Mouse (Mus musculus) midbrain, postnatal 0 days (tissue): Measurements from ENCODE around the gene Tomm22. TPM values are rescaled to one million over a fixed set of nuclear protein-coding genes. Genes with fewer than 3 reads are reported as not detected.
A peak's percentile ranks its signal among the peaks of the same experiment; 100 is the strongest.
"Not testable (repeated sequence)": the region's sequence is repeated elsewhere in the genome, so short reads cannot be mapped to it uniquely, and the experiment has no call there.

Experiments used
- ATAC-seq: fragments of 200-750 bp; cut with Nextera tagmentation; 2 replicates; pipeline ENCODE4 v1.8.0; 2017; ENCODE audit warnings: moderate number of reproducible peaks, mild to moderate bottlenecking, moderate TSS enrichment, moderate library complexity; ENCODE audit not compliant: low FRiP score
- DNase-seq: peaks from one replicate; pipeline ENCODE4 v3.0.0-alpha.2; 2015; ENCODE audit warnings: low spot score
- H3K27ac ChIP-seq: fragments of 300-500 bp; sonication (generic); 2 replicates; pipeline ENCODE4 v1.5.1; 2014; ENCODE audit warnings: low read depth, mild to moderate bottlenecking, low read length, mixed read lengths
- H3K27me3 ChIP-seq: fragments of 300-500 bp; sonication (generic); 2 replicates; pipeline ENCODE4 v1.6.1; 2014; ENCODE audit warnings: low read length, control low read depth, mixed read lengths; ENCODE audit not compliant: insufficient read depth
- H3K36me3 ChIP-seq: fragments of 300-500 bp; sonication (generic); 2 replicates; pipeline ENCODE4 v1.6.1; 2014; ENCODE audit warnings: low read length, control low read depth, mixed read lengths; ENCODE audit not compliant: insufficient read depth
- H3K4me1 ChIP-seq: fragments of 300-500 bp; sonication (generic); 2 replicates; pipeline ENCODE4 v1.6.1; 2014; ENCODE audit warnings: mild to moderate bottlenecking, control low read depth, antibody characterized with exemption, low read length, mixed read lengths; ENCODE audit not compliant: insufficient read depth
- H3K4me2 ChIP-seq: fragments of 300-500 bp; sonication (generic); 2 replicates; pipeline ENCODE4 v1.6.1; 2014; ENCODE audit warnings: low read depth, mild to moderate bottlenecking, low read length, mixed read lengths; ENCODE audit not compliant: poor library complexity, severe bottlenecking
- H3K4me3 ChIP-seq: fragments of 300-500 bp; sonication (generic); 2 replicates; pipeline ENCODE4 v1.5.1; 2014; ENCODE audit warnings: low read depth, mild to moderate bottlenecking, low read length, moderate library complexity
- H3K9ac ChIP-seq: fragments of 300-500 bp; sonication (generic); replicated peaks from 2 replicates; pipeline ENCODE4 v1.6.1; 2014; ENCODE audit warnings: mild to moderate bottlenecking, low read length, moderate library complexity, mixed read lengths; ENCODE audit not compliant: poor library complexity, severe bottlenecking
- H3K9me3 ChIP-seq: fragments of 300-500 bp; sonication (generic); 2 replicates; pipeline ENCODE4 v1.6.1; 2016; ENCODE audit warnings: low read length, control low read depth
- CTCF ChIP-seq: IDR thresholded peaks from 2 replicates; pipeline ENCODE4 v1.5.1; 2016; ENCODE audit warnings: antibody characterized with exemption, mild to moderate bottlenecking
- WGBS: fragments of 180-500 bp; shearing (Covaris S2); extraction: QIAGEN DNeasy Blood & Tissue Kit; methylation state at CpG from one replicate; pipeline ENCODE4 v1.1.7; 2014; 5-methylcytosine and 5-hydroxymethylcytosine counted together
- polyA plus RNA-seq: library from polyadenylated mRNA; unstranded; fragments of >200 nt; fragmentation: Nextera tagmentation; extraction: Ambion mirVana; gene quantifications from 2 replicates; pipeline ENCODE4 v1.2.1, GENCODE M21; 2015
- total RNA-seq: library from RNA; depleted of rRNA; stranded (reverse); fragments of >200 nt; gene quantifications from 2 replicates; pipeline ENCODE4 v1.2.3, GENCODE M21; 2014

Tomm22 gene
- total and polyA plus RNA-seq, 2 experiments from 2014 or later, result 161 to 229 TPM

DNA sequence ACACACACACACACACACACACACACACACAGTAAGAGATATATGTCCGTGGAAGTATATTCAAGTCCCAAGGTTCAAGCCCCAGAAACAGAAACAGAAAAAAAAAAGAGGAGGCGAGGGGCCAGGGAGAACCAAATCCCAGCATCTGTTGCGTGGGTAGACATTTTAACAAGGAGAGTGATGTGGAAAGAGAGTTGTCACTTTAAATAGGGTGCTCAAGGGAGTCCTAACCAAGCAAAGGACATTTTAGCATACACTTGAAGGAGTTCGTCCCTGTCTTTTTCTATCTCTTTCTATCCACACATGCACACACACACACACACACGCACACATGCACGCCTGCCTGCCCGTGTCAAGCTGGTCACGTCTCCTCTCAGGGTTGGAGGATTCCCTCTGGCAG, 6.0 kb upstream of the Tomm22 start:
- Histone ChIP-seq H3K4me3 (no peak overlapping the region), H3K9ac (no peak overlapping the region), H3K9me3 (no peaks in the 10 kb centered on the region), H3K36me3 (peaks cover 19% of the 10 kb centered on the region), H3K27ac (no peak overlapping the region), H3K27me3 (no peaks in the 10 kb centered on the region), H3K4me1 (peaks cover 1% of the 10 kb centered on the region; the same call in 1 of the 2 replicates), H3K4me2 (no peak overlapping the region)
- WGBS, result 94% methylated on average over 8 of the region's 8 CpGs
- TF ChIP-seq CTCF, result no peak
- ATAC-seq (no peak), DNase-seq (no peak)

DNA sequence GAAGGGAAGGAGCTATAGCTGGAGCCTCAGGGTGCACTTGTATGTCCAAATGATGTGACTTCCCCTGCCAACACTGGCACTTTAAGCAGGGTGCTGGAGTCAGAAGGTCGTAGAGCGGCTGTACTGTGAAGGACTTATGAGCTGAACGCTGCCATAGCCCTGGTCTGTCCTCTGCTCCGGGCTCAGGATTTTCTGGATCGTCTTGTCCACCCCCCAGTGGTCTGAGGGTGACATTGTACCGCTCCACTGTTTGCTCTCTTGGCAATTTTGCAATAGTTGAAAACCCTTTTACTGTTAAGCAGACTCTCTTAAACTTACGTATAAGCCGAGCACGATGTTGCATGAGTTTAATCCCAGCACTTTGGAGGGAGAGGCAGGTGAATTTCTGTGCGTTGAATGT, 1.5 kb upstream of the Tomm22 start:
- Histone ChIP-seq H3K27me3 (no peaks in the 10 kb centered on the region), H3K36me3 (peaks cover 32% of the 10 kb centered on the region), H3K9me3 (no peaks in the 10 kb centered on the region), H3K4me3 (no peak overlapping the region), H3K4me1 (peaks cover 5% of the 10 kb centered on the region; the same call in 1 of the 2 replicates), H3K4me2 (no peak overlapping the region), H3K9ac (no peak overlapping the region), H3K27ac (no peak overlapping the region)
- DNase-seq (no peak), ATAC-seq (no peak)
- TF ChIP-seq CTCF, result peak; percentile 41; the same call in 1 of the 2 replicates
- WGBS, result 75% methylated on average over 10 of the region's 10 CpGs

DNA sequence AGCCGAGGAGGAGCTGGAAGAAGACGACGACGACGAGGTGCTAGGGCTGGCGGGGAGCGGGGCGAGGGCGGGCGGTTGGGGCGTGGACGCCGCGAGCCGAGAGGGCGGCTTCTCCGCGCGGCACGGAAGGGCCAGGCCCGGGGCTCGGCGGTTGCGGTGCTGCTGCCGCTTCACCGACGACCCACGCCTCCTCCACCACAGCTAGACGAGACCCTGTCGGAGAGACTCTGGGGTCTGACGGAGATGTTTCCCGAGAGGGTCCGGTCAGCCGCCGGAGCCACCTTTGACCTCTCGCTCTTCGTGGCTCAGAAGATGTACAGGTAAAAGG, 275 bp downstream of the Tomm22 start:
- Histone ChIP-seq H3K4me1 (peaks cover 5% of the 10 kb centered on the region; the same call in 1 of the 2 replicates), H3K4me2 (peak overlapping the region; percentile 76), H3K27ac (peak overlapping the region; percentile 32; the same call in 1 of the 2 replicates), H3K4me3 (peak overlapping the region; percentile 84), H3K27me3 (no peaks in the 10 kb centered on the region), H3K36me3 (peaks cover 42% of the 10 kb centered on the region), H3K9ac (peak overlapping the region; percentile 69), H3K9me3 (no peaks in the 10 kb centered on the region)
- DNase-seq (no peak), ATAC-seq (no peak; the same call in 1 of the 2 replicates)
- TF ChIP-seq CTCF, result no peak
- WGBS, result under 1% methylated on average over 32 of the region's 37 CpGs

DNA sequence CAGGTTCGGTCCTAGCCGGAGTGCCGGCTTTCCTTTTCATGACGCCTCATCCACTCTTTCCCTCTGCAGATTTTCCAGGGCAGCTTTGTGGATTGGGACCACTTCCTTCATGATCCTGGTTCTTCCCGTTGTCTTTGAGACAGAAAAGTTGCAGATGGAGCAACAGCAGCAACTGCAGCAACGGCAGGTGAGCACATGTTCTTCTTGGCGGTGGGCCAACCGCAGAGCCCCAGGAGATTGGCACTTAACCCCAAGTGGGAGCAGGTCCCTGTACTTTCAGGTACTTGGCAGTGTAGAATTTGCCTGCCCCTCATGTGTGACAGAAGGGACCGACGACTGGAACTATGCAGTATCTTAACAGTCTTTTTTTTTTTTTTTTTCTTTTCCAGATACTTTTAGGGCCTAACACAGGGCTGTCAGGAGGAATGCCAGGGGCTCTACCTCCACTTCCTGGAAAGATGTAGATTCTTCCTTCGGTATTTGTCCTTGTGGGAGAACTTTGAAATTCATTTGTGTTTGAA, 1.2 kb downstream of the Tomm22 start:
- not testable (repeated sequence) for DNase-seq, H3K9me3 ChIP-seq, H3K4me3 ChIP-seq, H3K9ac ChIP-seq, ATAC-seq, H3K27me3 ChIP-seq, H3K27ac ChIP-seq, H3K4me1 ChIP-seq
- peaks cover 38% of the 10 kb centered on the region for H3K36me3 ChIP-seq
- WGBS, result 87% methylated on average over 11 of the region's 11 CpGs
- H3K4me2 ChIP-seq, result peak overlapping the region; percentile 76

DNA sequence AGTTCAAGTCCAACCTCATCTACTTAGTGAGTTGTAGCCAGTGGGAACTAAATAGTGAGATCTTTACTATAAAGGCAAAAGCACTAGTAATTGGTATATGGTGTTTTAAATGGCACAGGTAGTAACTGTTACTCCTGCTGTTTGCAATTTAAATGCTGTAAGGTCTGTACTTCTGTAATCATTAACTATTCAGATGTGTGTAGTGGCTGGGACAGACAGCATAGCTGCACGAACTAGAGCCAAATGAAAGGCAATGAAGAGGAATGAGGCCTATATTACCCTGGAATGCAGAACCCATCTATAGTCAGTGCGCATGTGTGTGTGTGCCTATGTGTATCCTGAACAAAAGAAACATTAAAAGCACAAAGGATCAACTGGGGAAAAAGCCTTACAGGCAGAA, 7.3 kb downstream of the Tomm22 start:
- no peak for TF ChIP-seq CTCF
- ATAC-seq, result no peak
- H3K27me3 ChIP-seq, result no peaks in the 10 kb centered on the region
- no peak overlapping the region for H3K27ac ChIP-seq
- no peak overlapping the region for H3K4me3 ChIP-seq
- no peaks in the 10 kb centered on the region for H3K4me1 ChIP-seq
- H3K36me3 ChIP-seq, result peaks cover 29% of the 10 kb centered on the region; the same call in 1 of the 2 replicates
- DNase-seq, result no peak
- H3K4me2 ChIP-seq, result no peak overlapping the region
- 91% methylated on average over 2 of the region's 2 CpGs for WGBS
- H3K9ac ChIP-seq, result no peak overlapping the region
- no peaks in the 10 kb centered on the region for H3K9me3 ChIP-seq

DNA sequence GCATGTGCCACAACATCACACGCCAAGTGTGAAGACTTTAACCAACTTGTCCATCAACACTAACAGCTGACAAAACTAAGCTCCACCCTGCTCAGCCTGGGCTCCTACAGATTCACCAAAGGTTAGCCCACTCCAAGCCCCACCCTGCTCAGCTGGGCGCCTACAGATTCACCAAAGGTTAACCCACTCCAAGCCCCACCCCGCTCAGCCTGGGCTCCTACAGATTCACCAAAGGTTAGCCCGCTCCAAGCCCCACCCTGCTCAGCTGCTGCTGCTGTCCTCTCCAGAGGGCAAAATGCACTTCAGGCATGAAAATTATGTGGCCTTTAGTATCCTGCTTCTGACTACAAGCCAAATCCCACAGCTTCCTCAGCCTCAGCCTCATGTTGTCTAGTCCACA, 11.3 kb downstream of the Tomm22 start:
- no peak overlapping the region for H3K27ac ChIP-seq
- H3K4me2 ChIP-seq, result no peak overlapping the region
- H3K4me3 ChIP-seq, result no peak overlapping the region
- TF ChIP-seq CTCF, result no peak
- DNase-seq (no peak), ATAC-seq (no peak)
- H3K9ac ChIP-seq, result no peak overlapping the region
- H3K27me3 ChIP-seq, result no peaks in the 10 kb centered on the region
- 88% methylated on average over 4 of the region's 4 CpGs for WGBS
- H3K36me3 ChIP-seq, result no peaks in the 10 kb centered on the region
- H3K9me3 ChIP-seq, result no peaks in the 10 kb centered on the region
- peaks cover 29% of the 10 kb centered on the region for H3K4me1 ChIP-seq
